Mouse (Mus musculus) C2C12 (cell line): ENCODE data around the gene Tssk4.

ENCODE experiments used
- CEBPB ChIP-seq: IDR thresholded peaks from one replicate; pipeline ENCODE4 v1.6.1; 2011; ENCODE audit warnings: low read depth, mild to moderate bottlenecking, control low read depth, moderate library complexity
- CTCF ChIP-seq: IDR thresholded peaks from one replicate; pipeline ENCODE4 v1.5.1; 2011; ENCODE audit not compliant: control insufficient read depth, insufficient read depth, insufficient read length
- FOSL1 ChIP-seq: IDR thresholded peaks from one replicate; pipeline ENCODE4 v1.8.0; 2011; ENCODE audit warnings: mild to moderate bottlenecking, low read length; ENCODE audit not compliant: poor library complexity, insufficient read depth, severe bottlenecking
- MAX ChIP-seq: IDR thresholded peaks from one replicate; pipeline ENCODE4 v1.6.1; 2011; ENCODE audit warnings: mild to moderate bottlenecking, control low read depth
- MYOD1 ChIP-seq: IDR thresholded peaks from one replicate; pipeline ENCODE4 v1.6.1; 2011; ENCODE audit warnings: low read depth; ENCODE audit not compliant: control insufficient read depth, insufficient read length
- MYOG ChIP-seq: IDR thresholded peaks from one replicate; pipeline ENCODE4 v1.6.1; 2011; ENCODE audit not compliant: control insufficient read depth, insufficient read length; ENCODE audit errors: extremely low read depth
- USF1 ChIP-seq: IDR thresholded peaks from one replicate; pipeline ENCODE4 v1.6.1; 2011; ENCODE audit warnings: low read depth, mild to moderate bottlenecking, control low read depth, moderate library complexity

- TF ChIP-seq CTCF (no peak), MAX (no peak), USF1 (no peak), MYOG (no peak), MYOD1 (no peak), CEBPB (no peak), FOSL1 (no peak)
These were observed 33.1 kb upstream of the Tssk4 start for GRCm38 (mm10) chr14:55616844-55617243.
